Mouse (Mus musculus): ENCODE measurements at regions not wholly inside any gene's neighbourhood (a gene's known extent, or its start where the extent isn't known, plus 50 kb on each side); places are given as distances from the start of the nearest gene placed in this dataset.

DNA sequence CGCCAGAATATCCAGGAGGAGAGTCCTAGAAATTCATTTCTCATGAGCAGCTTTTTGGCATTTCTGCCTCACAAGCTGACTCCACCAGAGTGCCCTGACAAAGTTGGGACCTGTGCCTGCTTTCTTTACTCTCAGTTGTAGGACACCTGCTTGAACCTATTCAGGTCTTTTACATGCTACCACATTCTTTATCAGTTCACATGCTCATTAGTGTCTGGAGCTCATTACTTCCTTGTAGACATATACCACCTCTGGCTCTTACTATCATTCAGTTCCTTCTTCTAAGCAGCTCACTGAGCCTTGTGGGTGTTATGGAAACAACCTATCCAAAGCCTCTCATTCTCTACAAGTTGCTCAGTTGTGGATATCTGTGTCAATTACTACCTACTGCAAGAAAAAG is 363.4 kb upstream of the Gm5150 start:
- TF ChIP-seq CTCF (IDR thresholded peaks at IDR 0.05) (no peak), EP300 (IDR thresholded peaks at IDR 0.05; ENCODE audit: insufficient read depth, low read depth, low read length) (no peak)
